ENCODE assay signal across 9 mouse cellular contexts in the genomic region with DNA sequence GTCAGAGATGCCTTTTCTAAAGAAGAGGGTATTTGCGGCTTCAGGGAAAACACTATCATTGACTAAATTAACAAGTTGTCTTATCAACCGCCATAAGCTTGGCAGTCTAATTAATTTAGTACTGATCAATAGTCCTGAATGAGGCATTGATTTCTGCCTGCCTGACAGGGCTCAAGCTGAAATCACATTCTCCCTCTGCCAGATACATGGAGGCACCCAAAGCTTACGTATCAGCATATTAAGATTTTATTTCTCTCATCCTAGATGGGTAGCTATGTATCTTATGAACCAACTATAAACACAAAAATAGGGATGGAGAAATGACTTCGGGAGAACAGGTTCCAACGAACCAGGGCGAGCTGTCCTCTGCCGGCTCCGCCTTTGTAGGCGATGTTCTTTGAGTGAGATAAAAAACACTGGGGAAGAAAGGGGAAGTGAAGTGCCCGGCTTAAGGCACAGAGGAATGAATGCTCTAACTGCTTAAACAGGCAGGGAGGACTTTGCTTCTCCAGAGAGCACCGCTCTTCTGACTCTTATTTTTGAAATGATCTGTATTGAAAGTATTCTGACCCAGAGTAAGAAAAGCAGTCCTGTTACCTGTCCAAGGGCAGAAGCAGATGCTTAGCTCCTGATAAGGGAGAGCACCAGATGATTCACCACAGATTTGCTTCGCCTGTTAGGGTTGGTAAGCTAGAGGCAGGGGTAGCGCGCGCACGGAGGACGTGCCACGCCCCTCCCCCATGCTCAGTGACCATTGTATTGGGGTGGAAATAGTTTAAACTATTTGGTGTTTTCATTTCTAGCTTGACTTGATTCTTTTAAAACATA.
DNase-seq lines count a peak whose midpoint lies in the region; ATAC-seq lines count a peak whose summit lies in the region.
"Had no signal": no experiment of that assay in that cellular context is flagged by ENCODE, and none has a peak within 500 bp of the region (broad histone marks: within the 10 kb centered on the region; RNA-seq: fewer than 3 reads in every experiment).

No protein-coding gene starts in this region.

- ATAC-seq in CD4-positive, CD25-positive, alpha-beta regulatory T cell, adult 4 months: no peak

- H3K36me3 ChIP-seq in hindbrain, embryonic 10.5 days: no peaks in the 10 kb centered on the region
- peaks cover 15% of the 10 kb centered on the region for H3K36me3 ChIP-seq in midbrain, embryonic 10.5 days

- H3K27ac ChIP-seq in hindbrain, embryonic 10.5 days: peak overlapping the region; percentile 81
- H3K27ac ChIP-seq in midbrain, embryonic 10.5 days (replicated peaks): peak overlapping the region; percentile 91

- H3K4me3 ChIP-seq in hindbrain, embryonic 10.5 days: peak overlapping the region; percentile 38
- H3K4me3 ChIP-seq in midbrain, embryonic 10.5 days: peak overlapping the region; percentile 48

- DNase-seq in A20 (ENCODE audit: low read depth, low spot score): peak; percentile 42
- DNase-seq in c-Kit-positive CD71-negative TER-119-negative erythroid progenitor cells, embryonic 14.5 days (ENCODE audit: low read depth): peak; percentile 12
- DNase-seq in hindbrain, embryonic 10.5 days (ENCODE audit: low spot score): peak; percentile 26
- peak; percentile 59 for DNase-seq in midbrain, embryonic 10.5 days (ENCODE audit: low spot score)
- DNase-seq in layer of hippocampus, adult 9-10 months (ENCODE audit: low spot score): no peak
- no peak for DNase-seq in right cerebral cortex, postnatal 25 days
- no peak for DNase-seq in adrenal gland, adult 2 months
- DNase-seq: layer of hippocampus, adult 9-11 months had no signal

- no peaks in the 10 kb centered on the region for H3K9me3 ChIP-seq in hindbrain, embryonic 10.5 days
- no peaks in the 10 kb centered on the region; the same call in 1 of the 2 replicates for H3K9me3 ChIP-seq in midbrain, embryonic 10.5 days (replicated peaks)

- H3K27me3 ChIP-seq in hindbrain, embryonic 10.5 days (ENCODE audit: insufficient read depth, poor library complexity, severe bottlenecking): peaks cover 53% of the 10 kb centered on the region
- peaks cover 9% of the 10 kb centered on the region; the same call in 1 of the 2 replicates for H3K27me3 ChIP-seq in midbrain, embryonic 10.5 days (ENCODE audit: low read depth, poor library complexity, severe bottlenecking)

- H3K4me1 ChIP-seq in hindbrain, embryonic 10.5 days (replicated peaks): peaks cover 41% of the 10 kb centered on the region
- H3K4me1 ChIP-seq in midbrain, embryonic 10.5 days: peaks cover 55% of the 10 kb centered on the region

- WGBS in hindbrain, embryonic 10.5 days: 12% methylated on average over 18 of the region's 18 CpGs
- WGBS in midbrain, embryonic 10.5 days: 8% methylated on average over 18 of the region's 18 CpGs

Comparison
In these comparisons a context has a peak if more than half of its experiments do, and no peak if none do; other contexts are left out.
1. DNase-seq: peak in A20 (single experiment), c-Kit-positive CD71-negative TER-119-negative erythroid progenitor cells, embryonic 14.5 days (single experiment), hindbrain, embryonic 10.5 days (single experiment) and midbrain, embryonic 10.5 days (single experiment); none in layer of hippocampus, adult 9-10 months (single experiment), right cerebral cortex, postnatal 25 days (single experiment) and adrenal gland, adult 2 months (single experiment).